Mouse (Mus musculus) sigmoid colon, adult 10 weeks (tissue): Measurements from ENCODE around the gene Gm10337. TPM values are rescaled to one million over a fixed set of nuclear protein-coding genes. Genes with fewer than 3 reads are reported as not detected.

Experiments
- polyA plus RNA-seq: library from polyadenylated mRNA; stranded (reverse); fragments of 350-450 nt; fragmentation: Illumina TruSeq; extraction: RNeasy Lipid Tissue Mini Kit (QIAGEN cat#74804); gene quantifications from one replicate; pipeline ENCODE4 v1.2.3, GENCODE M21; 2014; ENCODE audit warnings: low read depth, low replicate concordance

Gene Gm10337
- not detected for polyA plus RNA-seq

GRCm38 (mm10) chr15:102503447-102503846 lies at the start of gene Gm10337:
Gene Gm10337, plus strand, starts transcription at chr15:102503722.

GRCm38 (mm10) chr15:102458904-102459317 lies 44.6 kb upstream of the Gm10337 start, which contains the start of gene Prr13:
Gene Prr13, plus strand, starts transcription at chr15:102459028.

GRCm38 (mm10) chr15:102470183-102470604 lies 33.3 kb upstream of the Gm10337 start, which contains the start of gene Pcbp2:
Gene Pcbp2, plus strand, starts transcription at chr15:102470539.

GRCm38 (mm10) chr15:102516728-102517404 lies 13.3 kb downstream of the Gm10337 start, which contains the start of gene Map3k12:
Gene Map3k12, minus strand, starts transcription at chr15:102517064.

GRCm38 (mm10) chr15:102517976-102518858 lies 14.7 kb downstream of the Gm10337 start, which contains the start of gene Tarbp2:
Gene Tarbp2, plus strand, starts transcription at chr15:102518192.

GRCm38 (mm10) chr15:102524892-102525485 lies 21.5 kb downstream of the Gm10337 start, which contains the start of gene Npff:
Gene Npff, minus strand, starts transcription at chr15:102524942.

Other genes starting within 250 kb of the Gm10337 start
- gene Rarg, start 246.2 kb upstream of the Gm10337 start, polyA plus RNA-seq: 3.6 TPM
- gene Gm9918, start 233.2 kb upstream of the Gm10337 start, polyA plus RNA-seq: not detected
- gene Mfsd5, start 224.3 kb upstream of the Gm10337 start, polyA plus RNA-seq: 0.66 TPM
- gene Espl1, start 207.5 kb upstream of the Gm10337 start, polyA plus RNA-seq: 0.13 TPM
- 39.0 TPM for gene Pfdn5, start 177.6 kb upstream of the Gm10337 start, polyA plus RNA-seq
- 8.4 TPM for gene Myg1, start 172.0 kb upstream of the Gm10337 start, polyA plus RNA-seq
- gene Aaas, start 153.0 kb upstream of the Gm10337 start, polyA plus RNA-seq: 3.3 TPM
- not detected for gene Sp7, start 136.5 kb upstream of the Gm10337 start, polyA plus RNA-seq
- 124 TPM for gene Sp1, start 97.6 kb upstream of the Gm10337 start, polyA plus RNA-seq
- not detected for gene Amhr2, start 58.4 kb upstream of the Gm10337 start, polyA plus RNA-seq
- gene Prr13, start 44.7 kb upstream of the Gm10337 start, polyA plus RNA-seq: 196 TPM
- gene Pcbp2, start 33.2 kb upstream of the Gm10337 start, polyA plus RNA-seq: 677 TPM
- 1.5 TPM for gene Map3k12, start 13.3 kb downstream of the Gm10337 start, polyA plus RNA-seq
- gene Tarbp2, start 14.5 kb downstream of the Gm10337 start, polyA plus RNA-seq: 2.9 TPM
- 0.95 TPM for gene Npff, start 21.2 kb downstream of the Gm10337 start, polyA plus RNA-seq
- not detected for gene Gm28047, start 121.3 kb downstream of the Gm10337 start, polyA plus RNA-seq
- gene Atf7, start 121.7 kb downstream of the Gm10337 start, polyA plus RNA-seq: 49.9 TPM
- gene Atp5g2, start 168.6 kb downstream of the Gm10337 start, polyA plus RNA-seq: 29.6 TPM
- gene Calcoco1, start 218.5 kb downstream of the Gm10337 start, polyA plus RNA-seq: 43.3 TPM